Mouse (Mus musculus) myocyte (in vitro differentiated cells): ENCODE data around the gene Son.

Source experiments
- CEBPB ChIP-seq: IDR thresholded peaks from 2 replicates; pipeline ENCODE4 v1.6.1; 2011; ENCODE audit warnings: mild to moderate bottlenecking, moderate library complexity; ENCODE audit not compliant: poor library complexity, insufficient read depth, severe bottlenecking
- MAX ChIP-seq: IDR thresholded peaks from one replicate; pipeline ENCODE4 v1.6.1; 2011; ENCODE audit warnings: low read depth, mild to moderate bottlenecking, control low read depth
- MYOD1 ChIP-seq, 3 experiments: IDR thresholded peaks; one replicate each; pipeline ENCODE4 v1.6.1; 2011; ENCODE audit warnings: control low read depth in 2 of 3, low read depth in 2 of 3, mild to moderate bottlenecking in 2 of 3, moderate library complexity in 1 of 3; ENCODE audit not compliant: insufficient read length in 2 of 3, control insufficient read depth in 1 of 3
- POLR2A ChIP-seq: IDR thresholded peaks from one replicate; pipeline ENCODE4 v1.6.1; 2011; ENCODE audit warnings: low read depth, mild to moderate bottlenecking, control low read depth, moderate library complexity; ENCODE audit not compliant: insufficient read length
- POLR2AphosphoS2 ChIP-seq: IDR thresholded peaks from one replicate; pipeline ENCODE4 v1.6.1; 2011; ENCODE audit warnings: low read depth, control low read depth; ENCODE audit not compliant: insufficient read length
- SRF ChIP-seq: IDR thresholded peaks from one replicate; pipeline ENCODE4 v1.6.1; 2011; ENCODE audit warnings: low read depth; ENCODE audit not compliant: control insufficient read depth, insufficient read length
- TCF12 ChIP-seq: IDR thresholded peaks from one replicate; pipeline ENCODE4 v1.6.1; 2011; ENCODE audit warnings: mild to moderate bottlenecking, control low read depth; ENCODE audit not compliant: poor library complexity, insufficient read depth, severe bottlenecking
- USF1 ChIP-seq: IDR thresholded peaks from one replicate; pipeline ENCODE4 v1.6.1; 2011; ENCODE audit warnings: low read depth, mild to moderate bottlenecking, control low read depth, moderate library complexity

GRCm38 (mm10) chr16:91649781-91650180 is 2.5 kb downstream of the Son start:
- no peak for TF ChIP-seq POLR2A
- TF ChIP-seq MYOD1 (IDR thresholded peaks at IDR 0.05; ENCODE audit: control insufficient read depth in 1 of 3, insufficient read length in 2 of 3, low read depth in 2 of 3): no peak
- TF ChIP-seq MAX: no peak
- TF ChIP-seq SRF: no peak
- TF ChIP-seq USF1: no peak
- no peak for TF ChIP-seq TCF12
- no peak for TF ChIP-seq CEBPB
- no peak for TF ChIP-seq POLR2AphosphoS2
